Mouse (Mus musculus) lung, adult 2 months (tissue): ENCODE measurements around the gene Clic5. TPM values are rescaled to one million over a fixed set of nuclear protein-coding genes. Genes with fewer than 3 reads are reported as not detected.

Experiments
- DNase-seq: peaks from one replicate; pipeline ENCODE4 v3.0.0; 2022
- H3K4me1 ChIP-seq: fragments of 200-500 bp; 2 replicates; pipeline ENCODE4 v1.6.1; 2011; ENCODE audit warnings: low read length; ENCODE audit not compliant: control insufficient read depth, insufficient read depth
- H3K4me3 ChIP-seq: fragments of 200-500 bp; replicated peaks from 2 replicates; pipeline ENCODE3; 2011; ENCODE audit warnings: low read depth, mild to moderate bottlenecking, control low read depth, low read length; ENCODE audit errors: extremely low read depth
- CTCF ChIP-seq: fragments of 200-500 bp; IDR thresholded peaks from 2 replicates; pipeline ENCODE4 v1.5.1; 2011; ENCODE audit warnings: mild to moderate bottlenecking, low read length, control low read depth; ENCODE audit not compliant: insufficient read depth
- POLR2A ChIP-seq: fragments of 200-500 bp; IDR thresholded peaks from 2 replicates; pipeline ENCODE4 v1.6.1; 2011; ENCODE audit warnings: low read depth, mild to moderate bottlenecking, control low read depth, low read length, borderline replicate concordance; ENCODE audit errors: extremely low read depth
- WGBS: fragments of 180-500 bp; shearing (Covaris S2); methylation state at CpG from one replicate; pipeline ENCODE4 v1.1.7; 2018; 5-methylcytosine and 5-hydroxymethylcytosine counted together
- polyA plus RNA-seq: library from polyadenylated mRNA; depleted of rRNA; stranded (reverse); fragments of >200 nt; gene quantifications from 2 replicates; pipeline ENCODE4 v1.2.3, GENCODE M21; 2012

The Clic5 gene
- polyA plus RNA-seq, 1 experiment = 122 TPM

DNA sequence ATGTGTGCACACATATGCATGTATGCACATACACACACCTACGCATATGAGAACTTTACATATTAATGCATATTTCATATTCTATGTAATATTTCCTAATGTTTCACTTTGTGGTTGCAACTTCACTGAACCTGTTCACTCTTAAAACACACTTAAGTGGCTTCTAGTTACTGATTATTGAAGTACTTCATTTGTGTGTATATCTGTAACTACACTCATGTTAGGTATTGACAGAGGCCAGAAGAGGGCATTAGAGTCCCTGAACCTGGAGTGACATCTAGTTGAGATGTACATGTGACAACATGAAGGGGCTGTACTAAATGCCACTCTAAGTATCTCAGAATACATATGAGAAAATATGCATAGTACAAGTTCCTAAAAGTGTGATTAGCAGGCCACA is 99.9 kb downstream of the Clic5 start:
- Histone ChIP-seq H3K4me1 (no peaks in the 10 kb centered on the region), H3K4me3 (no peak overlapping the region)
- 94% methylated on average over 1 of the region's 1 CpGs for WGBS
- no peak for TF ChIP-seq POLR2A
- DNase-seq = no peak

GRCm38 (mm10) chr17:44297221-44297620 is 108.8 kb downstream of the Clic5 start:
- TF ChIP-seq CTCF (no peak), POLR2A (no peak)
- WGBS = 78% methylated on average over 1 of the region's 1 CpGs
- Histone ChIP-seq H3K4me3 (no peak overlapping the region), H3K4me1 (no peaks in the 10 kb centered on the region)
- DNase-seq = no peak

DNA sequence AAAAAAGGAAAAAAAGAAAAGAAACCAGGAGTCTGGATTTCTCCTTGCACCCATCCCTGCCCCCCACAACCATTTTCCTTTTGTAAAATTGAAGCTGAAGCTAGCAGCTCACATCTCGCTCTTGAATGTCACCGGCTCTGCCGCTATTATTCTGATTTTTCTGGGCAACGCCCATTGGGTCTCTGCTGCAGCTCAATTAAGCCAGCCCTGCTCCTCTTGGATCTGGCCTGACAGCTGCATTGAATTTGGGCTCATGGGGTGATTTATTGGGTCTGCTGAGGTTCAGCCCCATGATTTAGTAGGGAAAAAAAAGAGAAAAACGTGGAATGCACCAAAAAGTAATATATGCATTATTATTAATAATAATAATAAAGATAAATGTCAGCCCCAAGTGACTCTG is 111.9 kb downstream of the Clic5 start:
- 49% methylated on average over 5 of the region's 5 CpGs for WGBS

GRCm38 (mm10) chr17:44300723-44301122 is 112.3 kb downstream of the Clic5 start:
- 19% methylated on average over 4 of the region's 4 CpGs for WGBS
- TF ChIP-seq POLR2A (no peak), CTCF (no peak)
- H3K4me1 ChIP-seq = no peaks in the 10 kb centered on the region
- peak; percentile 7 for DNase-seq
- H3K4me3 ChIP-seq = no peak overlapping the region

More for the DNA sequence above, 111.9 kb downstream of the Clic5 start:
- Histone ChIP-seq H3K4me3 (no peak overlapping the region), H3K4me1 (no peaks in the 10 kb centered on the region)
- DNase-seq = no peak
- TF ChIP-seq POLR2A (no peak), CTCF (no peak)

- TF ChIP-seq POLR2A (no peak), CTCF (no peak)
- DNase-seq = peak; percentile 8
- H3K4me3 ChIP-seq = peak overlapping the region; percentile 9
- H3K4me1 ChIP-seq = no peaks in the 10 kb centered on the region
- WGBS = 45% methylated on average over 17 of the region's 17 CpGs
These were observed 112.9 kb downstream of the Clic5 start for GRCm38 (mm10) chr17:44301224-44301811.

DNA sequence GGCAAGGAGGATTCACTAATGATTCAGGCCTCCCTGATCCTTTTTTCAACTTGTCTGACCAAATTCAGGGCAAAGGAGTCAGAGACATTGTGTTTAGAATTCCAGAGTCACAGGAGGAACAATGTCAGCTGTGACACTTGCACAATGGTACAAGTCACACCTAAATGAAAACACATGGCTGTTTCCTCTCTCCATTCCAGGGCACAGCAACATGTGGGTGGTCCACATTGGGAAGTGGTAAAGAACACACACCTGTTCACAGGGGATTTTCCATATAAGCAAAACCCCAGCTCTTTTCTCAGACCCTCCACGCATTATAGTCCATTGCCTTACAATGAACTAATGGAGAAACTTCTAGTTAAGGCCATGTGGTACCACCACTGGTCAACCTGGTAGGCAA is 115.7 kb downstream of the Clic5 start:
- Histone ChIP-seq H3K4me3 (no peak overlapping the region), H3K4me1 (no peaks in the 10 kb centered on the region)
- 87% methylated on average over 1 of the region's 1 CpGs for WGBS
- TF ChIP-seq CTCF (no peak), POLR2A (no peak)
- DNase-seq = no peak

- no peak for TF ChIP-seq POLR2A
- no peak for TF ChIP-seq CTCF
- Histone ChIP-seq H3K4me3 (no peak overlapping the region), H3K4me1 (no peaks in the 10 kb centered on the region)
- DNase-seq = no peak
- 60% methylated on average over 10 of the region's 10 CpGs for WGBS
These were observed 121.7 kb downstream of the Clic5 start for GRCm38 (mm10) chr17:44309914-44310622.

DNA sequence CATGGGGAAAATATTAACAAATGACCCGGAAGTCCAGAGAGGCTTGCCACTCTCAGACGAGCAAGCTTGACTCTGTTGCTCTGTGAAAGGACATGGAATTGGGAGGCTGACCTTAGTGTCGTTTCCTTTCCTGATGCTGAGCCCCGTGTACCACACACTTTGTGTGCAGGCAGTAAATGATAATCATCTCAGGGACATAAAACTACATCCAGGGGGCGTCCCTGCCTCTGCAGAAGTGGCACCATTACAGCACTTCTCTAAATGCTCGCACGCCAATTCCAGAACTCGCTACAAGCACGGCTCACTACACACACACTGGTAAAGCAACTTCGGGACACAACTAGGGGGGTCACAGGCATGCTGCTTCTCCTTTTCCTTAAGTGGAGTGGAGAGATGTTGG is 136.9 kb downstream of the Clic5 start:
- H3K4me1 ChIP-seq = no peaks in the 10 kb centered on the region
- WGBS = 65% methylated on average over 10 of the region's 10 CpGs

GRCm38 (mm10) chr17:44327279-44328146 is 139.1 kb downstream of the Clic5 start:
- Histone ChIP-seq H3K4me3 (no peak overlapping the region), H3K4me1 (no peaks in the 10 kb centered on the region)
- 48% methylated on average over 10 of the region's 10 CpGs for WGBS
- no peak for TF ChIP-seq CTCF
- TF ChIP-seq POLR2A = no peak
- DNase-seq = no peak

More for the DNA sequence above, 136.9 kb downstream of the Clic5 start:
- H3K4me3 ChIP-seq = no peak overlapping the region
- TF ChIP-seq POLR2A (no peak), CTCF (no peak)
- no peak for DNase-seq
